Mouse (Mus musculus) layer of hippocampus, adult 11-12 months (tissue): ENCODE results near the gene Cotl1.

Experiments used
- DNase-seq: peaks from one replicate; pipeline ENCODE4 v3.0.0; 2022; ENCODE audit warnings: low spot score

The Cotl1 gene

DNA sequence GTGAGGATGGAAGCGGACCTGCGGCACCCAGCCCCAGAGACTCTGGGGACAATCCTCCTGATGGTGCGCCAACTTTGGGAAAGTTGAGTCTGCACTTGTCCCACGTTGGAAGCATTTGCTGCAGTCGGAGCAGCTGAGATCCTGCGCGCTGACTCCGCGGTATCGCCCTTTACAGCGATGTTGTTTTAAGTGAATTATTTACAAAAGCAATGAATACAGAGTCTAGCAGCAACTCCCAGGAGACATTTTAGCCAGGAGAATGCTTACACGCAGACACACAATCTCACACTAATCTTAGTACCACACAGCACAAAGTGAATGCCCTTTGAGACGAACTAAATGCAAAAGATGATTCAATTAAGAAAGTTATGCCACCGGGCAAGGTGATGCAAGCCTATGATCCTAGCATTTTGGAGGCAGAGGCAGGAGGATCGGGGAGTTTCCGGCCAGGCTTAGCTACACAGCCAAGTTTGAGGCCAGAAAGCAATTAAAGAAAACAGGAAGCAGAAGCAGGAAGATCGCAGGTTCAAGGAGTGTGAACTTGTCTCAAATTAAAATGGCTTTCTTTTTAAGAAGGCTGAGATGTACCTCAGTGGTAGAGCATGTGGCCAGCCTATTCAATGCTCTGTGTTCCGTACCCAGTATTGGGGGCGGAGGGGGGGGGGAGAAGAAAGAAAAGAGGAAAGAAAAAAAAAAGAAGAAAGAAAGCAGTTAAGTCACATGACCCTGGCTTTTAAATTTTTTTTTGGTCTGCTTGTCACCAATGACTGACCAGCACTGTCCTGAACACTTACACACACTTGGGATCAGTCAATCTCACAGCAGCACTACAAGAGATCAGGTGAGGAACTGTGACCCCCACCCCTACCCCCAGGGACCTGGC lies 2.0 kb downstream of the Cotl1 start:
- no peak for DNase-seq

DNA sequence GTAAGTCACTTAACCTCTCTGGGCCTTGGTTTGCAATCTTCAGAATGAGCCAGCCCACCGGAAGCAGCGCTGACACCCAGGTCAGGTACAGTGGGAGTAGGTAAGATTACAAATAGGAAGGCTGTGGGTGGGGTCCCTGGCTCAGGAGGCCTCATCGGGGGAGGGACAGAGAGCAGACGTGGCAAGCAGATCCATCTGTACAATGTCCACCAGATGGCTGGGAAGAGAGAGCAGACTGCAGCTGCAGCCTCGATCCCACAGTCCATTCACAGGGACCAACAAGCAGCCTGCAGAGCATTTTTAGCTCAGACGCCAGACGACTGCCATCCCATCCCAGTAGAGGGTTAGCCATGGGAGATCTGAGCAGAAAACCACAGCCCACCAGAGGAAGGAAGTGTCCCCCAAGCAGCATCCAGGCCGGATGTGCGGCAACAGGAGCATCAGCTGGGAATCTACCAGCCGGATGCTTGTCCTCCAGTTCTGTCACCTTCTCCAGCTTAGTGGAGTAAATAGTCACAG lies 2.7 kb downstream of the Cotl1 start:
- DNase-seq: no peak

DNA sequence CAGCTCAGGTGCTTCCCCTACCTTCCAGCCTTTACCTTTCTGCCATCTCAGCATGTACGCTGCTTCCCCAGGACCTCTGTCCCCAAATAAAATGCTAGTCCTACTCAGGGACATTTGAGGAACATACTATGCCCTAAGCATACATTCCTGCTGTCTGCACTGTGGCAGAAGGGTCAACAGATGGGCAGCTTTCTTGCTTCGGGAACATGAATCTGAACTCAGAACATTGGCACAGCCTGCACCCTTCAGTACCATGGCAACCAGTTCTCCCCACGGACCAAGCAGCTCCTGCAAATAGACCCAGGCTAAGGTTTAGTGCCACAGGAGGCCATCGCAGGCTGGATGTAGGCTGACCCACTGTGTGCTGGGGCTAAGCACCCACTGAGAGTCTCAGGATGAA lies 3.5 kb downstream of the Cotl1 start:
- DNase-seq: peak; percentile 53

DNA sequence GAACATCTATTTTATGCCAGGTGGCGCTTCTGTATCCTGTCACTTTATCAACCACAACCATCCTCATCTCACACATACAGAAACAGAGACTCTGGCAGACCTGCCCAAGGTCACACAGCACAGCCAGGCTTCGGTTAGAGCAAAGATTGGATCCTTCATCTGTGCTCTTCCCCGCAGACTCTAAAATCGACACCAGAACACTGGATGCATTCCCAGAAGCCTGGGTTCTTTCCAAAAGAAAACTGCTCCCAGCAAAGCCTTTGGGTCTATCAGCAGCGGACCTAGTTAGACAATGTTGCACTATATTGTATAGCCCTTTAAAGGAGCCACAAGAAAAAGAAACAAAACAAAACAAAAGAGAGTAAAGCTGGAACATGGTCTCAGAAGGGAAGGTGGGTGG lies 5.1 kb downstream of the Cotl1 start:
- peak; percentile 51 for DNase-seq

DNA sequence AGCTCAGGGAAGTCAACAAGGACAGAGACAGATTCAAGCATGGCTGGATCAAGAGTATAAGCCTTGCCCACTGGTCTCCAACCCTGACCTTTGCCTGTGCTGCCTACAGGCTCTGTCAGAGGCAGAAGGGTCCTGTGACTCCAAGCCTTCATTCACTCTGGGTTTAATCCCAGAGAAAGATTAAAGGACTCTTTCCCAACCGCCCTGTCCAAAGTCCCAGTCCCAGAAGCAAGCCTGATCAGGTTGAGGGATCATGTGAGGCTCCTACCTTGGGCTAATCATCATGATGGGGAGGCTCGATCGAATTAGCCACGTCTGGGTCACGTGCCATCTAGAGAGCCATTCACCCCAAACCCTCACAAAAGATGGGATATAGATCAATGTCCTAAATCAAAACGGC lies 5.7 kb downstream of the Cotl1 start:
- DNase-seq: no peak

DNA sequence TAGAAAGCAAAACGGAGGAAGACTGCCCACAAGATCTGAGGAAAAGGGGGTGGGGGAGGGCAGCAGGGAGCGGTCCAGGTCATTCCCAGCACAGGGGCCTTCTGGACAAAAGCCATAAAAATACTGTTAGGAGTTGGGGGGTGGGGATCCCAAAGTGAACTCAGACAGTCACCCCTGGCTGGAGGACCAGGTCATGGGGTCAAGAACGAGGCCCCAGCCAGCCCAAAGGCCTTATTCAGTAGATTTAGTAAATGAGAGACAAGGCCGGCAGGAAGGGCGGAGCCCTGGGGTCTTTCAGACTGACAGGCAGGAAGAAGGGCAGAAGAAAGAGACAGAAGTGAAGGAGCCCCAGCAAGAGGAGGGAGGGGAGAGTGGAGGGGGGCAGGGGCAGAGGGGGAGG lies 7.4 kb downstream of the Cotl1 start:
- DNase-seq: no peak

DNA sequence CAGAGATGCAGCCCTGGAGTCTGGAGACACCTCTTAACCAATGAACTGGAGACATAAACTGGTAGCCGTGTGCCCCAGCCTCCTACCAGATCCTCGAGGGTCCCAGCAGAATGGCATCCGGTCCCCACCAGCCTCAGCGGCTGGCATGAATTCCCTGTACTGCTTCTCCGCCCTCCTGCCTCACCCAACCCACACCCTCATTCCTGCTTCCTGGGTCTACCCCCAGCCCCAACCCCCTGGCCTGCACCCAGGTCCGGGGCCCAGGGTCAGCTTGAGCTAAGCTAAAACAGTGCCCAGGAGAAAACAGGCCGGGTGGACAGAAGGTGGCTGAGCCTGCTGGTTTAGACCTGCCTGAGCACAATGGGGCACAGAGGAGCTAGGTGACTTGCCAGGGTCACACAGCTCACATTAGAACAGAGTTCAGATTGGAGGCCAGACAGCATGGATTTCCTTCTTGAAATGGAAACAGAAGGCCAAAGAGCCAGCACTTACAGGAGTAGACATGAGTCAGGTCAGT lies 8.2 kb downstream of the Cotl1 start:
- no peak for DNase-seq

DNA sequence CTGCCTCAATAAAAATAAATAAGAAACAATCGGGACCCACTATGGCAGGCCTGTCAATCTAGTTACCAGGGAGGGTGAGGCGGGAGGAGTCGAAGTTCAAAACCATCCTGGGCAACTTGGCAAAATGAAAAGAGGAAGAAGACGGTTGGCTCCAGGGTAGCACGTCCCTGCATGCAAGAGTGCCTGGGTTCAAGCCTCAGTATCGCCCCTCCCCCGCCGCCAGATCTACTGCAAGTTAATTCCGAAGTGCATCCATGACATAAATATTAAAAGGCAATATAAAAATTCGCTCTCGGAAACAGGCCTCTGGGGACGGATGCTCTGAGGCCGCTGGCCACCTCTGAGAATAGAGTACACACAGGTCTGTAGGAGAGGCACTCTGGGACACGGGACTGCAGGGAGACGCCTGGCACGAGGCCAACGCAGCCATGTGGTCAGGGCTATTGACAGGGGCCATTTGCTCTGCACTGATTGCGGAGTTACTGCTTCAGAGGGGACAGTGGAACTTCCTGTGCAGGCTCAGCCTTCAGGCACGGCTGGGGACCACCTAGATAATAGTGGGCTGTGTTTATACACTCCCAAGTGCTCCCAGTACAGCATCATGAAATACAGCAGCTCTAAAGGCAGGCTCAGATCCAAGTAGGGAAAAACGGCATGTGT lies 8.9 kb downstream of the Cotl1 start:
- DNase-seq: peak; percentile 65

DNA sequence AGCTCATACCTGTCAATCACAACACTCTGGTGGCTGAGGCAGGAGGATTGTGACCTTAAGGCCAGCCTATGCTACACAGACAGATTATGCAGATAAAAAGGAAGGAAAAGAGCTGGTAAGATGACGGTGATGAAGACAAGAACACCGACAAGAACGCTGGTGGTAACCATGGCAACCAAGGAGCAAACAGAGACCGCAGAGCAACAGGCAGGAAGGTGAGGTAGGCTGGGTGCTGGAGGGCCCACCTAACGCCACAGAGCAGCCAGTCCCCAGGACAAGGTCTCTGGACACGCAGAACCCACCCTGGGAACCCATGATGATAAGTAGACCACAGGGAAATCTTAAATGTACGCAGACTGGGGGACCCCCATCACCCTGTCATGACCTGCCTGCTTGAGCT lies 9.8 kb downstream of the Cotl1 start:
- no peak for DNase-seq

DNA sequence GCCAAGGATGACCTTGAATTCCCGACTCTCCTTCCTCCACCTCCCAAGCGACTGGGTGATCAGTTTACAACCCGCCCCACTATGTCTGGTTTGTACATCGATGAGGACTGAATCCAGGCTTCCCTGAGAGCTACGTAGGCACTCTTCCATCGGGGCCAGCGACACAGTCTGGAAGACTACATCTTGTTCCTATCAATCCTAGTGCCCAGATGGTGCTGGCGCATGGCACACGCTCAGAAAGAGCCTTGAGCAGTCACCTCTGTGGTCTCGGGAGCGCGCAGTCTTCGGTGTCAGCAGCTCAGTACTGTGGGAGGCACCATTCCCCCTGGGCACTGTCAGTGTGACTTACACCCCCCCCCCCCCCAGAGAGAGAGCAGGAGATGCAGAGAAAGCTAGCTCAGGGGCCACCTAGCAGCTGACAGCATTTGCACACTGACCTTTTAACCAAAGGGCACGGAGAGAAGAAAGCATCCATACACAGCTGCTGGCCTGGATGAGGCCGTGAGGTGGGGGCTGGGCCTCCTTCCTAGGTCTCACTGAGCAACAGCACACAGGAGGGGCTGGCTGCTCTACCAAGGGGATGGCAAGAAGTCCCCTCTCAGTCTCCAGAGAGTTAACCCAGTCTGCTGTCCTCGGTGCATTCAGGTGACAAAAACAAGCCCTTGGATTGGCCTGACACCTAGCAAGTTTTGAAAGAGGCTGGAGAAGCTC lies 10.3 kb downstream of the Cotl1 start:
- peak; percentile 60 for DNase-seq

DNA sequence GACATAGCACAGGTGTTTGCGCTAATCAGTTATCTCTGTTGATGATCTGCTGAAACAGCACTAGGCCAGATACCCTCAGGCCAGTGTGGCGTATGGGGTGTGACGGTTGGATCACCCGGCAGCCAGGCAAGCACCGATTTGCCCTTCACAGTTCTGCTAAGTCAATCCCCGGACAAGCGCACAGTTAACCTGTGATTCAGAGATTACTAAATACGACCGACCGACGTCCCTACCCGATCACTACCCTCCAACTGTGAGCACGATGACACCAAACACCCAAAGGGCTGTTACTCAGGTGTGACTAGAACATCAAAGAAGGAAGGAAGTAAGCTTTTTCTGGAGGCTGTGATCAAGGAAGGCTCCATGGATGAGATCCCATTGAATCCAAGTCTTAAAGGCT lies 10.9 kb downstream of the Cotl1 start:
- no peak for DNase-seq

DNA sequence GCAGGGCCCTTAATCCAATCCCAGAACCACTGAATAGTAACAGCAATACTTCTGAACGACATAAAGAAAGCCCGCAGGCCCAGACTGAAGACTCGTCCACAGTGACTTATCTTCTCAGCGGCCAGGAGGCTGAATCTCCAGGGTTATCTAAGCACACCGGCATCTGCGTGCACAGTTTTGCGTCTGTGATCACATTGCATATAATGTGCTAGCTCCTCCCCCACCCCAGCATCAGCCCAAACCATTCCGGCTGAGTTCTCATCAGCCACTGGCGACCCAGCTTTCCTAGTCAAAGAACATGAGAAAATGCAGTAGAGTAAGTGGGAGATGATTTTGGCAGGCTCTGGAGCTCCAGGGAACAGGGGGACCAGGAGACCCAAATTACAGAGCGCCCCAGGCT lies 11.3 kb downstream of the Cotl1 start:
- DNase-seq: no peak

DNA sequence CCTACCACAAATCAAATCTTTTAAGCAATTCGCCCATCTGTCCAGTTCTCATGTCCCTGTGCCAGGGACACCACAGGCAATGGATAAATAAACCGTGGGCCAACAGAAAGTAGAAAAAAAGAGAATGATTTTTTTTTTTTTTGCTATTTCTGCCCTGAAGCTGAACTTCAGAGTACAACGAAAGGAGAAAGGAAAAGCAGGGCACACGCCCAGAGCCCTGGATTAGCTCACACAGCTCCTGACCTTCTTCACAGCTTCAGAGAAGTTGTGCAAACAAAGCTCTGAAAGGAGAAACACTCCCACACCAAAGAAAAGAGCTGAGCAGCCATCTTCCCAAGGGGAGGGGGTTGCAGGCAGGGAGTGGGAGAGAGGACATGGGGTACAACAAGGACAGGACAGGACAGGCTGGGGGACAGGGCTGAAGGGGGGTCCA lies 12.6 kb downstream of the Cotl1 start:
- DNase-seq: no peak

DNA sequence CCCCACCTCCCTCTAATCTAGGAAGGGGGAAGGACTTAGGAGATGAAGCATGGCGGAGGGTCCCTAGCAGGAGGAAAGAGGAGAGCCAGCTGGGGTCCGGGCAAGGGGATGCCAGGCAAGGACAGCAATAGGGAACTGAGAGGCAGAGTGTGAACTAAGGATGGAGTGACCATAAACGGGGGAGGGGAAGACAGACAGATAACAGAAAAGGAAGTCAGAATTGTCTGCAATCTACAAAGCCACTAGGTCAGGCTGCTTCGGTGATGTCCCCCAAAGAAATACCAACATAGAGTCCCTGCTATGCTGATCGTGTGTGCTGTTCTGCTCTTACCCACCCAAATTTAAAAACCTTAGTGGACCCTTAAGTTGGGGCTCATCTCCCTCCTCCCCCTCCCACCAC lies 13.4 kb downstream of the Cotl1 start:
- DNase-seq: no peak

DNA sequence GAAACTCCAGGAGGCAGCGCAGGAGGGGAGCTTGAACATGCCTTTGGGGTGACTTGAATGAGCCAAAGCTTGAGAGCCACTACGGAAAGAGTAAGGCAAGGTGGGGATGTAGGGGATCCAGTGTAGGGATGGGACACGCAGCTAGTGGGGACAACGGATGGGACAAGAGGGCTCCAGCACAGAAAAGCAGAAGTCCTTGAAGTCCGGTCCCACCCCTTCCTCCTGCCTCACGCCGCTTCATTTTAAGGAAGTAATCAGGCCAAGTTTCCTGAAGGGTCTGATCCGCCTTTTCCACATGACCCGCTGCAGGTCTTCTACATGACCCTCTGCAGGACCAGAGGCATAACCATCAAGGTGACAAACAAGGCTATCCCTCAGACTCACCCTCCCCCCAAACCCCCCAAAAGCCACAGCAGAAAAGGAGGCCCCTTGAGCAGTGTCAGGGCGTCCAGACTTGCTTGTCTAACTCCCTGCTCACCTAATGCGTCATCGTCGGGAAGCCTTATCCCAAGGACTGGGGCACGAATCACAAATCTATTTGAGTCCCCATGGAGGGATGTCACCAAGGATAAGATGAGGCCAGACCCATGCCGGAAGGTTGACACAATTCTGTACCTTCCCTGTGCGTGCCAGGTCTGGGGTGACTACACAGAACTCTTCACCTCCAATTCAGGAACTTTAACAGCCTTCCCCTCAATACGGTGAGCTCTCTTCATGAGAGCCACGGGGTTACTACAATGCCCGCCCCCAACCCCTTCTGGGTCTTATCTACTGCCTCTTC lies 14.2 kb downstream of the Cotl1 start:
- DNase-seq: peak; percentile 37

DNA sequence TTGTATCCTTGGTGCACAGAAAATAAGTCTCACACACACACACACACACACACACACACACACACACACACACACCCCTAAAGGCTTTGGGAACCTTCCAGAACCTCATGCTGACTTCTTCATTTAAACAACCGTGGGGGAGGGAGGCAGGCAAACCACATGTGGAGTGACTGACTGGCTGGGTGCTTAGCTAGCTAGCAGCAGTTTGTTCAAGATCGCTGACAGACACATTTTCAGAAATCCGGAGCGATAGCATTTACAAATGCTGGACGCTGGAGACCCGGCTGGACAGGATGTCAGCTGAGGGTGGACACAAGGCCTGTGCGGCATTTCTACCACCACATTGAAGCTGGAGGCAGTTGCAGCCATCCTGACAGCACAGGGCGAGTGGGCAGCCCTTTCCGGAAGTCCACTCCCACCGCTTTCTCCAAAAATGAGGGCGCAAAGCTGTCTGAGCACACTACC lies 15.5 kb downstream of the Cotl1 start:
- DNase-seq: peak; percentile 74

DNA sequence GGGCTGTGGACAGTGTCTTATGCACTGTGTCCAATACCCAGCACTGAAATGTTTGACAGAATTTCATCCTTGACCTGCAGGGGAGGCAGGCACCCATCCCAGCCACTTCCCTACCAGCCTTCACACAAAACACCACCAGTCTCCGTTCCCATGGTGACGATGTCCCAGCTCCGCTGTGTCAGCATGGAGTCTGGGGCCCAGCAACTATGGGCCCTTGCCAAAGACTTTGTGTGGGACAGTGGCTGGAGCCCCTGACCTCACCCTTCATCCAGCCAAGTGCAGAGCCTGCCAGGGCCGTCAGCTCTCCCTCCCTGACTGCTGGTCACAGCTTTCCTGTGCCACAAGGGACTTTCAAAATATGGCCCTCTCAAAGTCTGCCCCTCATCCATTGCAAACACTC lies 16.2 kb downstream of the Cotl1 start:
- peak; percentile 75 for DNase-seq

DNA sequence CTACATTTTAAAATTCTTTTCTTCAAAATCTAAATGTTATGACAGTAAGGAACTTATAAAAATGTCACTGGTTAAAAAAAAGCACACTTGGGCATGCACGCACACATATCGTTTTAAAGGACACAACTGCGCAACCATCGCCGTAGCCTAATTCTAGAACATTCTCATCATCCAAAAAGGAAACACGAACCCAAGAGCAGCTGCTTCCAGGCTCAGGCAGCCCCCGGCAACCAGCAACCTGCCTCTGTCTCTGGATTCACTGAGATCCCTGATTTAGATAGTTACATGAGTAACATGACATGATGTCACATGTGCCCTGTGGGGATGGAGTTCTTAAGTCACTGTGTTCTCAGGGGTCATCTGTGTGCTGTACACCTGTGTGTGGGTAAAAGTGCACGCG lies 17.1 kb downstream of the Cotl1 start:
- no peak for DNase-seq

DNA sequence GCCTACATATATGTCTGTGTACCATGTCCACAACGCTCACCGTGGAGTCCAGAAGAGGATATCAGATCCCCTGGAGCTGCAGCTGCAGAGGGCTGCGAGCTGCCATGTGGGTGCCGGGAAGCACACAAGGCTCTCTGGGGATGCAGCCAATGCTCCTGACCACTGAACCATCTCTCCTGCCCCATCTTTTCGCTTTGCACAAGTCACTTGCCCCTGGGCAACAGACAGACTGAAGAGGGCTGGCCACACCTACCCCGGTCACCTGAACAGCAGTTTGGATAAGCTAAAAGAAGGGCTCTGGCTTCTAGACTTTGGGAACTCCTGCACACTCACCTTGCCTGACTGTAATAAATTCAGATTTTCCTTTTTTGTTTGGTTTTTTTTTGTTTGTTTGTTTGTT lies 18.7 kb downstream of the Cotl1 start:
- no peak for DNase-seq

DNA sequence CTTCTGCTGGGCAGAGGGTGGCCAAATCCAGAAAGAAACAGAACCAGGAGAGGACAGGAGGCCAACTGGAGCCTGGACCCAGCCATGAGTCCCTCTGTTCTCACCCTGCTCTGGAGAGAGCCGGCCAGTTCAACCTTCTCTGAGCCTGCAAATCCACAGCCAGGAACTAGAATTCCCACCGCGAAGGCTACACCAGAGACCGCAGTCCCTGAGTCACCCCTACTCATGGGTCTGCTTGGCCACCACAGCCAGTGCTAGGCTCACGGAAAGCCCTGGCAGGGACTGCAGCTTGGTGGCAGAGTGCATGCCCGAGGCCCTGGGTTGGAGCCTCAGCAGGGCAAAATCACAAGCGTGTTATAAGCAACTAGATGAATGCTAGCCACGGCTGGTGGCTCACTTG lies 20.4 kb downstream of the Cotl1 start:
- DNase-seq: no peak

DNA sequence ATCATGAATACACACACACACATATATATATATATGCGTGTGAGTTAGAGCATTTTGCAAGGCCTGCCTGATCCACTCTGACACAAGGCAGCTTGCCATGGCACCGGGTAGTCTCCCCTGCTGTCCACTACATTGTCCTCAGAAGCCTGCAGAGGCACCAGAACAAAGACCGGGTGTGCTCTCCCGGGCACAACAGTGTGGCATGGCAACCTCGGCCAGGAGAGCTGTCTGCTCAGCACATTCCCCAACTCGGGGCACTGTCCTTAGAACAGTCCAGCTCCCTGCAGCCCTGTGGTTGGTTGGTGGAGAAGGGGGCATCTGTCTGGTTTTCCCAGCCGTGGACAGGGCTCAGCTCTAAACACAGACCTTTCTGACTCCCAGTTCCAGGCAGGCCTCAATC lies 21.0 kb downstream of the Cotl1 start:
- no peak for DNase-seq

DNA sequence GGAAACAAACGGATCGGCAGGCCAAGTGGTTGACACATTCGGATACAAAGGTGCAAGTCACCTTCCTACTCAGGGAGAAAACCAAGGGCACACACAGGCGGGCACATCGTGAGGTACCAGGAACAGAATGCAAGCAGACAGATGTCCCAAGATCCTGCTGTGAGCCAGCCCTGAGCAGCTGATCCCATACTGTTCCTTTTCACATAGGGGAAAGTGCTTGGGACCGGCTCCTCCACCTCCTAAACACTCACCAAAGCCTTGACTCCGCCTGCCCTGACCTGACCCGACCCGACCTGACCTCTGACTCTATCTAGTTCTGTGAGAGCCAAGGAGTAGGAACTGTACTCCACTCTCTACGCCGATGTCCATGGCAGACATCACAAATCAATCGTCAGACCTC lies 22.9 kb downstream of the Cotl1 start:
- no peak for DNase-seq
